Mouse (Mus musculus) CD8-positive naive resting alpha-beta T cell, adult 2 months (primary cell): ENCODE measurements around the gene Gm8890.
"Not testable (repeated sequence)": the region's sequence is repeated elsewhere in the genome, so short reads cannot be mapped to it uniquely, and the experiment has no call there.

Experiments used
- DNase-seq, 2 experiments: peaks; one replicate each; pipeline ENCODE4 v3.0.0; 2022; ENCODE audit warnings: low read depth in 2 of 2, low spot score in 2 of 2

Gene Gm8890

GRCm38 (mm10) chr5:11255733-11256132 is at the start of gene Gm8890:
TSS of gene Gm8890 (plus strand) at chr5:11256033.
- not testable (repeated sequence) for DNase-seq

- not testable (repeated sequence) for DNase-seq
These were observed 388 bp downstream of the Gm8890 start for GRCm38 (mm10) chr5:11256221-11256620.
